Mouse (Mus musculus) liver, adult 2 months (tissue): Measurements from ENCODE around the gene Dlx5. TPM values are rescaled to one million over a fixed set of nuclear protein-coding genes. Genes with fewer than 3 reads are reported as not detected.

ENCODE experiments used
- DNase-seq: peaks from one replicate; pipeline ENCODE4 v3.0.0-alpha.2; 2011; ENCODE audit warnings: low read depth, low spot score; ENCODE audit errors: extremely low read depth
- H3K27ac ChIP-seq: fragments of 200-500 bp; replicated peaks from 2 replicates; pipeline ENCODE4 v1.5.1; 2012; ENCODE audit warnings: low read depth, mild to moderate bottlenecking, control low read depth, inconsistent platforms, low read length; ENCODE audit not compliant: insufficient read depth
- H3K27me3 ChIP-seq: fragments of 200-500 bp; 2 replicates; pipeline ENCODE4 v1.6.1; 2012; ENCODE audit warnings: mild to moderate bottlenecking, moderate library complexity, low read length, inconsistent platforms; ENCODE audit not compliant: control insufficient read depth, insufficient read depth
- H3K36me3 ChIP-seq: fragments of 200-500 bp; 2 replicates; pipeline ENCODE4 v1.6.1; 2012; ENCODE audit warnings: low read length, inconsistent platforms; ENCODE audit not compliant: control insufficient read depth, insufficient read depth
- H3K4me1 ChIP-seq: fragments of 200-500 bp; 2 replicates; pipeline ENCODE4 v1.6.1; 2011; ENCODE audit warnings: low read length; ENCODE audit not compliant: control insufficient read depth, insufficient read depth
- H3K4me3 ChIP-seq: fragments of 200-500 bp; 2 replicates; pipeline ENCODE4 v1.5.1; 2011; ENCODE audit warnings: low read depth, mild to moderate bottlenecking, control low read depth, low read length, moderate library complexity; ENCODE audit not compliant: insufficient read depth
- H3K79me2 ChIP-seq: fragments of 200-500 bp; 2 replicates; pipeline ENCODE4 v1.6.1; 2012; ENCODE audit warnings: inconsistent platforms, mild to moderate bottlenecking, low read length, moderate library complexity; ENCODE audit not compliant: control insufficient read depth, insufficient read depth
- H3K9ac ChIP-seq: fragments of 200-500 bp; 2 replicates; pipeline ENCODE4 v1.6.1; 2012; ENCODE audit warnings: low read depth, mild to moderate bottlenecking, control low read depth, inconsistent platforms, low read length
- CTCF ChIP-seq: fragments of 200-500 bp; IDR thresholded peaks from 2 replicates; pipeline ENCODE4 v1.5.1; 2011; ENCODE audit warnings: low read depth, low read length, control low read depth
- POLR2A ChIP-seq: fragments of 200-500 bp; IDR thresholded peaks from 2 replicates; pipeline ENCODE4 v1.6.1; 2011; ENCODE audit warnings: low read length, control low read depth; ENCODE audit not compliant: insufficient read depth; ENCODE audit errors: extremely low read depth
- WGBS: fragments of 180-500 bp; shearing (Covaris S2); methylation state at CpG from one replicate; pipeline ENCODE4 v1.1.7; 2018; 5-methylcytosine and 5-hydroxymethylcytosine counted together
- polyA plus RNA-seq: library from polyadenylated mRNA; depleted of rRNA; stranded (reverse); fragments of >200 nt; gene quantifications from 2 replicates; pipeline ENCODE4 v1.2.3, GENCODE M21; 2012; rRNA removed
- total RNA-seq: library from RNA; depleted of rRNA; stranded (reverse); fragments of >200 nt; gene quantifications from 2 replicates; pipeline ENCODE4 v1.2.3, GENCODE M21; 2014; rRNA removed

The Dlx5 gene
- total and polyA plus RNA-seq, 2 experiments: not detected

DNA sequence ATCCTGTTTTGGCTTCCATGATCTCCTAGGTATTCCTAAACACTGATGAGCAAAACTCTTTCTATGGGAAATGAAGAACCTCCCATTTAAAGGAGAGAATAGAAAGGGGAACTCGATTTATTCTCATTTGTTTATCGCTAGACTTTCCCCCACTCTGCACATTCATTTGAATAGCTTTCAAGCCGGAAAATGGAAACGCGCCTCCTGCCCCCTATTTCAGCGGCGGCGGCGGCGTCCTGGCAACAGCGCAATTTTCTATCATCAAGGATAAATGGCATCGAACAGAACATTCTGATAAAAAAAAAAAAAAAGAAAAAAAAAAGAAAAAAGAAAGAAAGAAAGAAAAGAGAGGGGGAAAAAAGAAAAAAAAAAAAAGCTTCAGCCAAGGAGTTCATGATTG lies 32.1 kb downstream of the Dlx5 start:
- no peak for DNase-seq
- Histone ChIP-seq H3K4me1 (no peaks in the 10 kb centered on the region), H3K4me3 (no peak overlapping the region), H3K9ac (no peak overlapping the region), H3K36me3 (no peaks in the 10 kb centered on the region), H3K27ac (no peak overlapping the region), H3K27me3 (peaks cover 14% of the 10 kb centered on the region; the same call in 1 of the 2 replicates), H3K79me2 (no peaks in the 10 kb centered on the region)
- 7% methylated on average over 12 of the region's 12 CpGs for WGBS
- TF ChIP-seq CTCF (no peak), POLR2A (no peak)

DNA sequence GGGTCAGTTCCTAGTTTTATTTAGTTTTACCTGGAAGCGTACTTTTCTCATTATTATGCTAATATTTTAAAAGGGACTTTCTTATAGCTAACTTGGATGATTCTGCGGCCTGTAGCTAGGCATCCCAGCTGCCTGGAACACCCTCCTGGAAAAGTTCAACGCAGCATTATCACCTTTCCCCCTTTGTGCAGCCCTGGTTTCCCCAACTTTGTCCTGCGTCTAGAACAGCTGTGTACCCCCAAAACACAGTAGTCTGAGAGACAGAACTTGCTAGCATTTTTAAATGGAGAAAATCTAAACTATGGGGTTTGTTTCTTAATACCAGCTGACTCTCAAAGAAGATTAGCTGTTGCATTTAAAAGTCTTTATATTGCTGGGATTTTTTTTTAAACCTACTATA lies 33.3 kb downstream of the Dlx5 start:
- TF ChIP-seq CTCF (no peak), POLR2A (no peak)
- Histone ChIP-seq H3K27me3 (peaks cover 12% of the 10 kb centered on the region; the same call in 1 of the 2 replicates), H3K79me2 (no peaks in the 10 kb centered on the region), H3K9ac (no peak overlapping the region), H3K27ac (no peak overlapping the region), H3K36me3 (no peaks in the 10 kb centered on the region), H3K4me1 (no peaks in the 10 kb centered on the region), H3K4me3 (no peak overlapping the region)
- DNase-seq: no peak
- 22% methylated on average over 4 of the region's 4 CpGs for WGBS

DNA sequence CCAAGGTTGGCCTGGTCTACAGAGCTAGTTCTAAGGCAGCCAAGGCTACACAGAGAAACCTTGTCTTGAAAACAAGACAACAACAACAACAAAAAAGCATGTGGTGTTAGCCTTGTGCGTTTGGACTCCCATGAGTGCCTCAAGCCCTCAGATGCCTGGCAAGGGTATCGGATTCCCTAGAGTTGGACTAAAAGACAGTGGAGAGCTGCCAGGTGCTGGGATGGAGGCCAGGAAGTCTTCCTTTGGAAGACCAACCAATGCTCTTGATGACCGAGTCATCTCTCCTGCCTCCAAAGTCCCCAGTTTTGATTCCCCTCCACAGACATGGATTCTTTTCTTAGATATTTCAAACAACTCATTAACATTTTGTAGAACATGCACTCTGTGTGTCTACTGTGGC lies 48.6 kb downstream of the Dlx5 start:
- H3K27me3 ChIP-seq: no peaks in the 10 kb centered on the region
- H3K79me2 ChIP-seq: no peaks in the 10 kb centered on the region
- WGBS: 82% methylated on average over 3 of the region's 3 CpGs
- TF ChIP-seq POLR2A (no peak), CTCF (no peak)
- H3K4me1 ChIP-seq: no peaks in the 10 kb centered on the region
- H3K9ac ChIP-seq: no peak overlapping the region
- no peak overlapping the region for H3K4me3 ChIP-seq
- DNase-seq: no peak
- H3K27ac ChIP-seq: no peak overlapping the region
- no peaks in the 10 kb centered on the region for H3K36me3 ChIP-seq

DNA sequence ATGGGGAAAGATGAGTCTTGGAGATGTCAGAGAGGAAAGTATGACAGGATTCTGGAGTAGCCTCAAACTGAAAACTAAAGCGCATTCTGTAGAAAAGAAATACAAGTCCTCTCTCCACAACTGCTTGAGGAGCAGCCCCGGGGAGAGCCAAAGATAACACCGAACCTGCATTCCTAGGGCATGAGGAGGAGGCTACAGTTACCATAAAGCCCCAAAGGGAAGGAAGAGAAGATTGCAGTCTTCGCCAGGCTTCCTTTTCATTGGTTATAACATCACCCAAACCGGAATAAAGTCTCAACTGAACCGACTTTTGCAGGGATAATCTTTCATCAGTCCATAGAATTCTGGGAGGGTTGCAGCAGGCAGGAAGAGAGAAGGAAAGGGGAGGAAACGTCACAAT lies 51.4 kb downstream of the Dlx5 start:
- no peak for DNase-seq
- H3K9ac ChIP-seq: no peak overlapping the region
- peaks cover 3% of the 10 kb centered on the region; the same call in 1 of the 2 replicates for H3K27me3 ChIP-seq
- H3K27ac ChIP-seq: no peak overlapping the region
- H3K79me2 ChIP-seq: no peaks in the 10 kb centered on the region
- H3K36me3 ChIP-seq: no peaks in the 10 kb centered on the region
- TF ChIP-seq CTCF (no peak), POLR2A (no peak)
- WGBS: 56% methylated on average over 7 of the region's 7 CpGs
- no peak overlapping the region for H3K4me3 ChIP-seq
- no peaks in the 10 kb centered on the region for H3K4me1 ChIP-seq

Other genes with a start within 250 kb of the Dlx5 start
- gene Dlx6, start 18.8 kb downstream of the Dlx5 start, total RNA-seq: not detected in 2 replicates
- not detected in 2 replicates for gene Dlx6, start 18.8 kb downstream of the Dlx5 start, polyA plus RNA-seq
- gene Sdhaf3, start 73.9 kb upstream of the Dlx5 start, total RNA-seq: 4.1 and 5.0 TPM in 2 replicates
- 0.66 and 0.78 TPM in 2 replicates for gene Sdhaf3, start 73.9 kb upstream of the Dlx5 start, polyA plus RNA-seq